Mouse (Mus musculus): ENCODE measurements around the gene Cd300lf.

Gene Cd300lf

GRCm38 (mm10) chr11:115102116-115102515, 31.7 kb downstream of the Cd300lf start:
- POLR2A ChIA-PET: interaction anchor here (0.9 to 4.9 kb wide), 20 partner anchors 10 to 375 kb away, joined by 3 to 92 read pairs (median 4); partner anchors contain the start of genes Rab37 (in 2 of the 4), Dnaic2 (in 1 of the 4), Fdxr (in 1 of the 4) and Slc9a3r1 (in 1 of the 4)
- CTCF ChIA-PET: interaction anchor here in 2 of 4 experiments (0.6 to 1.5 kb wide), 6 partner anchors 9 to 59 kb away, joined by 3 to 5 read pairs (median 4); no protein-coding TSS in a partner anchor

DNA sequence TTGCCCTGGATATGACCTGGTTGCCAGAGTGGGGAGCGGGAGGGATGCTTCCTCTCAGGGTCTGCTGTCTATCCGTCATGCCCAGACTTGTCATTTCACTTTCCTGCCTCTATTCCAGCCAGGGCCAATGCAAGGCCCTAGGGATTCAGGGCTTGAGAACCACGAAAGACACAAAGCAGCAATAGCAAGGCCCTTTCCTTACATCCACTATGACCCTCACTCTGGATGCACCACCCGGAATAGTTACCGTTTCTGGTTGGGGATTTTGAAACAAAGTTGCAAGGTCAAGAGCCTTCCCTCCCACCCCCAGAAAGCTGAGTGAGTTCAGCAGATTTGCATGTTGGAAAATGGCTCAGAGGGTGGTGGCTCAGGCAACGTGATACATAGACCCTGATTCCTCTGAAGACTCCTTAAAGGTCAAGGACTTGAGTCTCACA, 32.2 kb downstream of the Cd300lf start:
- CTCF ChIA-PET: interaction anchor here in 3 of 4 experiments (0.6 to 1.5 kb wide), 10 partner anchors 9 to 192 kb away, joined by 3 to 5 read pairs (median 3); no protein-coding TSS in a partner anchor
- POLR2A ChIA-PET: interaction anchor here (0.9 to 4.9 kb wide), 18 partner anchors 9 to 374 kb away, joined by 3 to 92 read pairs (median 4); partner anchors contain the start of genes Rab37 (in 2 of the 4), Dnaic2 (in 1 of the 4), Fdxr (in 1 of the 4) and Slc9a3r1 (in 1 of the 4)

DNA sequence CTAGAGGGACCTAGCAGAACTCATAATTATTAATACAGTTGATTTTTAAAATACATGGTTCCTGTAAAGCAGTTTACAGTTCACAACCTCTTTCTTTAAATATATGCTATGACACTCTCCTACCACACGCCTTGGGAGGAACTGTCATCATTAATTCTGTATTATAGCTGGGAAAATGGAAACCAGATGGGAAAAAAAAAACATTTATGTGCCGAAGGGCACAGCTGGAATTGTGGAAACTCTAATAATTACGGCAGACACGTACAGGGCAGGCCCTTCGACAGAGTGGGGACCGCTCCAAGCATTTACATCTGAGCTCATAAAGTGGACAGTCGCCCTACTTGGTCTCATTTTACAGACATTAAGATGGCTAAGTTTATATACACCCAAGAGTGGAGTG, 33.1 kb downstream of the Cd300lf start:
- ChIA-PET POLR2A (interaction anchor here in 3 of 4 experiments (0.6 to 4.9 kb wide), 11 partner anchors 8 to 1989 kb away, joined by 3 to 92 read pairs (median 4); partner anchors contain the start of genes Rab37 (in 2 of the 3) and Slc9a3r1 (in 1 of the 3)), CTCF (interaction anchor here in 2 of 4 experiments (0.6 to 1.5 kb wide), 8 partner anchors 9 to 193 kb away, joined by 3 to 5 read pairs (median 4); partner anchors contain the start of gene Rab37 (in 1 of the 2))

- ChIA-PET CTCF (interaction anchor here in 3 of 4 experiments (0.9 to 1.9 kb wide), 6 partner anchors 8 to 54 kb away, joined by 3 to 9 read pairs (median 4); partner anchors contain the start of gene Rab37 (in 1 of the 3)), POLR2A (interaction anchor here (0.5 to 3.5 kb wide), 11 partner anchors 9 to 1988 kb away, joined by 3 to 18 read pairs (median 4); partner anchors contain the start of genes Slc9a3r1 (in 2 of the 4), Caskin2 (in 1 of the 4) and Rab37 (in 1 of the 4))
These were observed 33.7 kb downstream of the Cd300lf start for GRCm38 (mm10) chr11:115100032-115100621.

DNA sequence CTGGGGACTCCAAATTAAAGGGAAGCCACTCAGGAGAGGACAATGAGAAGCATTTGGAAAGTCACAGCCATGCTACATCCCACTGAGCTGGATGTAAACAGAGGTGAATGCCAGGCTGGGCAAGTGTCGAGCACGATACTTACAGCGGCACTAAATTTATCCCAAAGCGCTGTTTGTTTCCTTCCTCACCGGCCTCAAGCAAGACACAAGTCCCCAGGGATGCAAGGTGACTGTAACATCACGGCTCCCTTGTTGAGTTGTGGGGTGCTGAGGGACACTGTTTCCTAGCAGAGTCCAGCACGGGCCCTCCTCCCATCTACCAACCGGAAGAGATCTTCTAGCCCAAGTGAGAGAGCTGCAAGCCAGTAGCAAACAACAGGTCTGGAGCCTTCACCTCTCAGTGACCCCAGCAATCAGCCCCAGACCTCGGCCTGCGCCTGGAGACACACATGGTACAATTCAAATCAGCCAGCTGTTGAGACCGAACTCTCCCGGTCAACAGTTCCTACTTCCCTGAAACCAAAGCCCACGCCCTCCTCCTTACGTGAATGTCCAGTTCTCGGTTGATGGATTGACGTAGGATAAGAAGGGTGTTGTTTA, 34.5 kb downstream of the Cd300lf start:
- ChIA-PET CTCF (interaction anchor here in 3 of 4 experiments (1.2 to 1.9 kb wide), 4 partner anchors 8 to 54 kb away, joined by 3 to 9 read pairs (median 4); no protein-coding TSS in a partner anchor), POLR2A (interaction anchor here (0.5 to 1.7 kb wide), 8 partner anchors 9 to 714 kb away, joined by 3 to 10 read pairs (median 4); partner anchors contain the start of genes Caskin2 (in 1 of the 4) and Slc9a3r1 (in 1 of the 4))

DNA sequence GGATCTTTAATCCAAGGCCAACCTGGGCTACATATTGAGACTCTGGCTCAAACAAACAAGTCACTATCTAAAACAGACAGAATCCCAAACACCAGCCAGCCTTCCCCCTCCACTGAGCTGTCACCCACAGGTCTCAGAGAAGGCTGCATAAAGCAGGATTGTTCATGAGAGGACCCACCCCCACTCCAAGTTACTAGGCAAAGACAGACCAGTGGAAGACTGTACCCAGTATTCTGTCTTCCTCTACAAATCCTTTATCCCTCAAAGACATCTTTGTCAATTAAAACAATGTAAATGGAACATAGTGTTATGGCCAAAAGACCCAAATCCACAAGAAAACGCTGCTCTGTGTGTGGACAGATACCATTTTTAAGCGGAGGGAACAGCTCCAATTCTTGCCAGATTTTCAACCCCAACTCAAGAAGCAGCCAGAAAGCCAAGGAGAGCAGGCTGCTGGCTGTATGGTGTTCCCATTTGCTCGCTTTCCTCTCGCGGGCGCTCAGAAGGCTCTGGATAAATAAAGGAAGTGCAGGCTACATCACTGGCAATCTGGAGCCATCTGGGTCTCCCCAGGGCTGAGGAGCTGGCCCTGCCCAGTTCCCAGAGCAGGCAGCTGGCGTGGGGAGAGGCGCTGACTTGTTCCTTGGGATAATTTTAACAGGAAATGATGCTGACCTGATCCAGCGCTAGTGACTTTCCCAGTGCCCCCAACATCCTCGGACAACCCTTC, 35.4 kb downstream of the Cd300lf start:
- ChIA-PET POLR2A (interaction anchor here in 3 of 4 experiments (0.6 to 3.4 kb wide), 9 partner anchors 8 to 215 kb away, joined by 3 to 10 read pairs (median 4); no protein-coding TSS in a partner anchor), CTCF (interaction anchor here (0.5 to 1.9 kb wide), 4 partner anchors 8 to 102 kb away, joined by 3 to 9 read pairs (median 4); no protein-coding TSS in a partner anchor)

DNA sequence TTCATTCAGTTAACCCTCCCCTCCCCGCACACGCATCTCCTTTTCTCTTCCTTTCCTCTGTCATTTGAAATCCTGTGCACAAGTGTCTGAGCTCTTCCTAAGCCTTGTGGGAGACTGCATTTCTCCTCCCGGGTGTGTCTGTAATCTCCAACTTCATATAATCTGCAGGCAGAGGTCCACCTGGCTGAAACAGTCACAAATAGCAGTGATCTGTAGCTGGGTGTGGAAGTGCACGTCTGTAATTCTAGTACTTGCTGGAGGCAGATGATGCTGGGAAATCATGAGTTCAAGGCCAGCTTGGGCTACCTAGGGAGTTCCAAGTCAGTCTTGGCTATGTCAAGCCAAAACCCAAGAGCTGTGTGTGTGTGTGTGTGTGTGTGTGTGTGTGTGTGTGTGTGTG, 41.7 kb downstream of the Cd300lf start:
- CTCF ChIA-PET: interaction anchor here (0.6 to 6.2 kb wide), 28 partner anchors 7 to 722 kb away, joined by 3 to 77 read pairs (median 4); partner anchors contain the start of genes Rpl38 (in 1 of the 4) and Slc9a3r1 (in 1 of the 4)
- POLR2A ChIA-PET: interaction anchor here (0.6 to 8.5 kb wide), 20 partner anchors 10 to 912 kb away, joined by 3 to 92 read pairs (median 4); partner anchors contain the start of gene Slc9a3r1 (in 1 of the 4)

DNA sequence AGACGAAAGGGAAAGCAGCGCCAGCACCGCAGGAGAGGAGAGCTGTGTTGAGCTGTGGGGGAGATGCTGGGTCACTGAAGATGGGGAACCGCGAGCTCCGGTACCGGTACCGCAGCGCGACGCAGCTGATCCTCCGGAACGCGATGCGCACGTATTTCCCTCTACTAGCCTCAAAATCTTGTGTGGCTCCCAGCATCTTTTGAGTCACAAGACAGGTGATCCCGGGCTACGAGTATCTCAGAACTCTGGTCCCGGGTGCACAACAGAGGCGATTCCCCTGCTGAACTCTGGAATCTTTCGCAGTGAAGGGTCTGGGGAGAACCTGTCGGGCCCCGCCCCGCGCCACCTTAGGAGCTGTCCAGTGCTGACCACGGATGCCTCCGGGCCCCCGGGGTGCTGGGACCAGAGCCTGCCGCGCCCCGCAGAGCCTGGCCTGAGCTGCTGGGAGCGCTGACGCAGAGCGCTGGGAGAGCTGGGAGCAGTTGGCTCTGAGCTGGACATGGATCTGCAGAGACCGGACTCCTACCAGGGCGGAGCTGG, 42.4 kb downstream of the Cd300lf start, which contains the start of gene Rab37:
Gene Rab37, plus strand, starts transcription at position 70 of the 540 bp plus-strand sequence.
- CTCF ChIA-PET: interaction anchor here (0.6 to 6.2 kb wide), 29 partner anchors 8 to 1474 kb away, joined by 3 to 77 read pairs (median 4); partner anchors contain the start of genes Rpl38 (in 1 of the 4) and Slc9a3r1 (in 1 of the 4)
- POLR2A ChIA-PET: interaction anchor here (0.7 to 8.5 kb wide), 23 partner anchors 7 to 911 kb away, joined by 3 to 92 read pairs (median 4); partner anchors contain the start of gene Slc9a3r1 (in 1 of the 4)

DNA sequence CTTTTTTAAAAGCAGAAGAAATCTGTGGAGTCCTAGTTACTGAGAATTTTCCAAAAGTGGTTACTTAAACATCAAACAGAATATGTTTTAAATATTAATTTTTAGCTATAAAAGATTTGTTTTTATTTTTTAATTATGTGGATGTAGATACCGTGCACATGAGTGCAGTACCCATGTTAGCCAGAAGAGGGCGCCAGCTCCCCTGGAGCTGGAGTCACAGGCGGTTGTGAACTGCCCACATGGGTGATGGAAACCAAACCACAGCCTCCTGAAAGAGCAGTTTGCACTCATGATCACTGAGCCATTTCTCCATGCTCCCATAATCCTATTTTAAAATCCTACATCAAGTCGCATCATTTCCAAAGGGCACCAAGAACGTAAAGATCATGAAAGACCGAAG, 43.9 kb downstream of the Cd300lf start:
- CTCF ChIA-PET: interaction anchor here (0.6 to 6.2 kb wide), 25 partner anchors 9 to 727 kb away, joined by 3 to 77 read pairs (median 4); partner anchors contain the start of genes Fdxr (in 1 of the 4) and Slc9a3r1 (in 1 of the 4)

DNA sequence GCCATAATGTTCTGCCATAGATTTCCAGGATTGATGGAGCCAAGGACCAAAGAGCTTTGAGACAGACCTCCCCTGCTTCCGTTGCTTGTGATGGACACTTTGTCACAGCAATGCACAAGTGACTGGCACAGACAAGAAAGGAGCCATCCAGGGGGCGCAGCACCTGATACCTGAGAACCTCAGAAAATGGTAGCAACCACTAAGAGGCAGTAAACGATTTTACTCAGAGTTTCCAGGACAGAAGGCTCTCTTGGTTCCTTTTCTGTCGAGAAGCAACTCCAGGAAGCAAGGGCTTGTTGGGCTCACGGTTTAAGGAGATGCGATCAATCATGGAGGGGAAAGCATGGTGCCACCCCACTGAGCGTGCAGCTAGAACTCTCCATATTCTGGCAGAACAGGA, 47.6 kb downstream of the Cd300lf start:
- CTCF ChIA-PET: interaction anchor here in 1 of 4 experiments (7.0 kb wide), 1 partner anchor 68 kb away, joined by 174 read pairs; no protein-coding TSS in a partner anchor
- POLR2A ChIA-PET: interaction anchor here in 2 of 4 experiments (0.7 to 1.1 kb wide), 2 partner anchors 66 to 68 kb away, joined by 3 read pairs; no protein-coding TSS in a partner anchor

More for the DNA sequence above, 43.9 kb downstream of the Cd300lf start:
- POLR2A ChIA-PET: interaction anchor here in 3 of 4 experiments (0.5 to 8.5 kb wide), 7 partner anchors 9 to 471 kb away, joined by 3 to 92 read pairs (median 4); no protein-coding TSS in a partner anchor

DNA sequence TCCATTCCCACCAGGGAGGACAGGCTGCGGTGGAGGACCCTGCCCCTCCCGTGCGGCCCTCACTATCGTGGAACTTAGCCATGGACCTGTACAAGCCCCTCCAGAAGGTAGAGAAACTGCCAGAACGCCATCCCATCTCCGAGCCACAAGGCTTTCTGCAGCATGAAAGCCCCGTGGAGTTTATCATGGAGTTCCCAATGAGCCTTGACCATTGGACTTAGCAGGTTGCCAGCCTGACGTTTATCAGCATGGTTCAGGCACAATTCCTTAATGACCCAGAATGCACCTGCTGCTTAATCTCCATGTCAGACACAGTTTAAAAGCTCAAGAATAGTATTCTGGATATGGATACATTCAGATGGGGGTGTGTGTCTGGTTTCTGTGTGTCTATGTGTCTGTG, 48.7 kb downstream of the Cd300lf start:
- ChIA-PET CTCF (interaction anchor here in 3 of 4 experiments (0.6 to 7.0 kb wide), 4 partner anchors 68 to 101 kb away, joined by 15 to 174 read pairs (median 44); no protein-coding TSS in a partner anchor), POLR2A (interaction anchor here in 3 of 4 experiments (0.6 to 2.6 kb wide), 10 partner anchors 11 to 261 kb away, joined by 3 to 18 read pairs (median 5); no protein-coding TSS in a partner anchor)

DNA sequence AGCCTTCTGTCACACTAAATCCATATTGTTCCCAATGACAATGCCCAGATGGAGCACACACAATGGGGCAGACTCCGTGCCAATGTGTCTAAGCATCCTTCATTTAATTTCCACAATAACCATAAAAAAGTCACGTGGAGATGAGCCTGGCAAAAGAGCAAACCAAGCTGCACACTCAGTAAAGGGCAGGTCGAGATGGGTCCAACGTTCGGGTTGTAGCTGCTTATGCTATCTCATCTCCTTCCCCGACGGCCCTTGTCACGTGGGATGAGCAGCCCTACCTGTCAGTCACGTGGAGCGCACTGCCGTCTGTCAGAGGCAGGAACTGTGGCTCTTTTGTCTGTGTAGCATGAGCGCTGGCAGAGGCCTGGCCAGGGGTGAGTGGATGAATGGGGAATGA, 49.2 kb downstream of the Cd300lf start:
- POLR2A ChIA-PET: interaction anchor here in 3 of 4 experiments (0.6 to 2.6 kb wide), 11 partner anchors 12 to 262 kb away, joined by 3 to 18 read pairs (median 4); no protein-coding TSS in a partner anchor
- CTCF ChIA-PET: interaction anchor here in 3 of 4 experiments (0.5 to 7.0 kb wide), 7 partner anchors 13 to 101 kb away, joined by 3 to 174 read pairs (median 15); no protein-coding TSS in a partner anchor

DNA sequence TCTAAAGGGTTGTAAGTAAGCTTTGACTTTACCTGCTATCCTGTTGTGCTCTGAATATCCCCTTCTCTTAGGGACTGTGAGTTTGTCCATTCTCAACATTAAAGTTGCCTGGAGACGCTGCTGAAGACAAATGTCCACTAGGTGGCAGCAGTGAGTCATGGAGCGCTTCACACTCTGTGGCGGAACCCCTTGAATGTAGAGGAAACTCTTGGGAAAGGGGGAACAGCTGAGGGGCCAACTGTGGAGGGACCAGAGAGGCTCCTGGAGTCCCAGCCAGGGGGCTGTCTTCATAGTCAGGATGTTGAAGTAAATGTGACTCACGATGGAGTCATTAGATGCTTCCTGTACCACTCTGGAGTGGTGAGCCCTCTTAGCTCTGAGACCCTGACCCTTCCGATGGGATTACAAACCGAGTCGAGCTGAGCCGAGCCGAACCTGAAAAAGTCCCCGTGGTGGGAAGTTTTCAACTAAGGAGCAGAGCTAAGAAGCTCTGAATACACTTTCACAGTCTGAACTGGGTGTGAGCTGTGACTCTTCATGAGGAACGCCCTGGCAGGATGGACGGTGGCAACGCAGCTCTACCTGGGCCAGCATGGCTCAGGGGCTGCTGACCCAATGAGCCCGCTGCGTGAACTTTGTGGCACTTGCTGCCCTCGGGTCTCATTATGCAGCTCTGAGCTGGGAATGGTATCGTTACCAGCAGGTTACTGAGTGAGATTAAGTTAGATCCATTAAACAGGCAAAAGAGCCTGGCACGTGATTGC, 50.2 kb downstream of the Cd300lf start:
- ChIA-PET CTCF (interaction anchor here (0.5 to 7.0 kb wide), 45 partner anchors 8 to 1559 kb away, joined by 3 to 174 read pairs (median 4); partner anchors contain the start of genes Rab37 (in 3 of the 4), Fdxr (in 1 of the 4), Grin2c (in 1 of the 4) and Slc9a3r1 (in 1 of the 4)), POLR2A (interaction anchor here (0.6 to 2.6 kb wide), 9 partner anchors 13 to 80 kb away, joined by 3 to 18 read pairs (median 4); partner anchors contain the start of gene Slc9a3r1 (in 1 of the 4))

- ChIA-PET CTCF (interaction anchor here (0.5 to 7.0 kb wide), 11 partner anchors 9 to 82 kb away, joined by 3 to 174 read pairs (median 11); partner anchors contain the start of genes Rab37 (in 2 of the 4) and Slc9a3r1 (in 1 of the 4)), POLR2A (interaction anchor here in 1 of 4 experiments (0.5 kb wide), 1 partner anchor 21 kb away, joined by 6 read pairs; no protein-coding TSS in a partner anchor)
These were observed 51.6 kb downstream of the Cd300lf start for GRCm38 (mm10) chr11:115082196-115082595.

GRCm38 (mm10) chr11:115081373-115081772, 52.4 kb downstream of the Cd300lf start:
- ChIA-PET CTCF (interaction anchor here (0.6 to 7.0 kb wide), 66 partner anchors 8 to 891 kb away, joined by 3 to 174 read pairs (median 4); partner anchors contain the start of genes Slc9a3r1 (in 3 of the 4), Rab37 (in 2 of the 4), Cdr2l (in 1 of the 4) and Nat9 (in 1 of the 4)), POLR2A (interaction anchor here in 3 of 4 experiments (0.7 to 1.6 kb wide), 10 partner anchors 8 to 195 kb away, joined by 3 to 9 read pairs (median 3); partner anchors contain the start of genes Fdxr (in 1 of the 3) and Rab37 (in 1 of the 3))
